Mouse (Mus musculus): ENCODE measurements around the gene Ttll13. TPM values are rescaled to one million over a fixed set of nuclear protein-coding genes. Genes with fewer than 3 reads are reported as not detected.

Ttll13 gene
- polyA plus RNA-seq, 1 experiment from 2014 or later = 2.0 TPM

DNA sequence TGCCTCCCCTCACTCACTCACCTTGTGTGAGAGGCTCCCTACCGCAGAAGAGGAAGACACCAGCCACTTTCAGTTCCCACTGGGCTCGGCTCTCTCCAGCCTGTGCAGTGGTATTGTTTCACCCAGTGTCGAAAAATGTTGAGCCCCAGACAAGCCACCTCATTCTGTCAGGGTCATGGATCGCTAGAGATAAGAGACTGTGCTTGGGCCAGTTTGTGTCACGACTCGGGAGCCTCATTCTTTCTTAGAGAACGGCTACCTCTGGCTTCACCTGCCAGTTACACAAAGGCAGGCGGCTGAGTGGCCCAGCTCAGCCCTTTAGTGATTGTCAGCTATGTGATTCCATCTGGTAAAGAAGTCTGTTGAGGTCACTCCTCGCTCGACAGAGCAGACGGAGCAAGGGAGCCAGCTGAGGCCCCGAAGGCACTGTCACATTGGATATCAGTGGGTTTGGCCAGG, 42.5 kb upstream of the Ttll13 start:
- no peaks in the 10 kb centered on the region for H3K9me3 ChIP-seq (replicated peaks)
- H3K27me3 ChIP-seq (replicated peaks) = no peaks in the 10 kb centered on the region
- ATAC-seq (ENCODE audit: low FRiP score) = no peak
- WGBS = 34% methylated on average over 12 of the region's 12 CpGs
- no peak overlapping the region for H3K27ac ChIP-seq (replicated peaks)
- no peak overlapping the region for H3K4me2 ChIP-seq
- peaks cover 89% of the 10 kb centered on the region for H3K4me1 ChIP-seq
- H3K36me3 ChIP-seq = 0 out of 2 replicates have a peak, but pooled peaks cover 6% of the 10 kb centered on the region
- H3K4me3 ChIP-seq (replicated peaks) = no peak overlapping the region
- H3K9ac ChIP-seq (replicated peaks) = no peak overlapping the region

DNA sequence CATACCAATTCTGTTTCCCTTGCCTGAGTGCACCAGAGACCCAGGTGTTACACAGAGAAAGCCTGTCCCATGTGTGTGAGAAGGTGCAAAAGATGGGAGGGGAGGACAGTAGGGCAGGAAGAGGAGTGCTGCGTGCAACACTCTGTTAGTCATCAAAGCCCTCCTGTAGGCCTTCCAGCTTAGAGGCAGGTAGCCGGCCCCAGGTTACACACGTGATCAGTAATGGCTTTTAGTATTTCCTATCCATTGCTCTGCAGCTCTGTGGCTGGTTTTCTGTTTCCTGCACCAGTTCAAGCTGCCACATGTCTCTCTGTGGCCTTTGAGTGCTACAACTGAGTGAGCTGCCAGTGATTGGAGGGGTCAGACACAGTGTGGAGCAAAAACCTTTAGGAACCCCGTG, 41.8 kb upstream of the Ttll13 start:
- no peak overlapping the region for H3K27ac ChIP-seq (replicated peaks)
- H3K9me3 ChIP-seq (replicated peaks) = no peaks in the 10 kb centered on the region
- H3K4me2 ChIP-seq = no peak overlapping the region
- peaks cover 89% of the 10 kb centered on the region for H3K4me1 ChIP-seq
- ATAC-seq (ENCODE audit: low FRiP score) = no peak
- WGBS = 81% methylated on average over 4 of the region's 4 CpGs
- no peak overlapping the region for H3K9ac ChIP-seq (replicated peaks)
- H3K4me3 ChIP-seq (replicated peaks) = no peak overlapping the region
- H3K27me3 ChIP-seq (replicated peaks) = no peaks in the 10 kb centered on the region
- 0 out of 2 replicates have a peak, but pooled peaks cover 6% of the 10 kb centered on the region for H3K36me3 ChIP-seq

DNA sequence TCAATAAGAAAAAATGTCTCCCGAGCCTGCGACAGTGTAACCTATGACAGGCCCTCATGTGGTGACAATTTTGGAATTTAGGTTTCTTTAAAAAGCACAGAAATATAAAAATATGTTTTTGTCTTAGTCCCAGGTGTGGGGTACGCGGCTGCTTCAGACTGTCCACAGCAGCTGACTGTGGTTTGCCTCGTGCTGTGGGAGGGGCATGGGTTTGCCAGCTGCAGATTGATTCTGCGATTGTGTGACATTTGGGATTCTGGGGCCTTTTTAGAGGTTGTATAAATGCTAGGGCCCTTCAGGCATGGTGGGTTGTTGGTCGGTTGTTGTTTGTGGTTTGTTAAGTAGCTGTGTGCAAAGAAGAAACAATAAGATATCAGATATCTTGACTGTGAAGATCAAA, 41.2 kb upstream of the Ttll13 start:
- ATAC-seq (ENCODE audit: low FRiP score) = no peak
- Histone ChIP-seq H3K27me3 (replicated peaks) (no peaks in the 10 kb centered on the region), H3K4me3 (replicated peaks) (no peak overlapping the region), H3K4me1 (peaks cover 86% of the 10 kb centered on the region), H3K27ac (replicated peaks) (no peak overlapping the region), H3K9ac (replicated peaks) (no peak overlapping the region), H3K36me3 (0 out of 2 replicates have a peak, but pooled peaks cover 6% of the 10 kb centered on the region), H3K4me2 (no peak overlapping the region), H3K9me3 (replicated peaks) (no peaks in the 10 kb centered on the region)
- 72% methylated on average over 7 of the region's 7 CpGs for WGBS

DNA sequence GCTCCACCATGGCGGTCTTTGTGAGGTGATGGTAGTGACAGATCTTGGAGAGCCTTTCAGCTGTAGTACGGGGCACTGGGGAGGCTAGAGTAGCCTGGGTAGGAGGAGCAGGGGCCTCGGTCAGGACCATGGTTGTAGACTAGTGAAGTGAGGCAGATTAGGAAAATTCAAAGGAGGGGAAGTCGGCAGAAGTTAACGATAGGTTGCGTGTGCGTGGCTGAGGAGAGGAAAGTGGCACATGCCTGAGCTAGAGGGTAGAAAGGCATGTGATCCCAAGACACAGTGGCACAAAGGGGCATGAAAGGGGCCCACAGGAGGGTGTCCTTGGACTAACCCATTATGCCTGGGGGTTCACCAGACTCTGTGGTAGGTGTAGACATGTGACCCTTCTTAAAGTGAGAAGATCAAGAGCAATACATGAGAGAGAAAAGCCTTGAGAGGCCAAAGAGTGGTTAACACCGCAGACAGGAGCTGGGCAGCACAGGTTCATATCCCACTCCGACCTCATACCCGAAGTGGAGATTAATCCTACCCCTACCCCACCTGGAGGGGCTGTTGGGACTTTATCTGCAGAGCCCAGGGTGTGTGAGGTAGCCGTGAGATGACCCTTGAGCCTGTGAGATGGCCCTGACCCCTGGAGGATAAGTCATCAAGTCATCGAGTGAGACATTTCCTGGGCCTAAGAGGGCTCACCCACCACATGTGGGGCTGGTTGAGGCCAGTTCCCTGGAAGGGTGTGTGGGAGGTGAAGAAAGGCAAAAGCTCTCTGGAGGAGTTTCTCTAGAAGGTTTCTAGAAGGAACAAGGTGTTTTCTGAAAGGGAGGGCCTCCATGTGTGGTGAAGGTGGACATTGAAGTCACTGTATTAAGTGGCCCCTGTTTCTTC, 40.2 kb upstream of the Ttll13 start:
- H3K4me2 ChIP-seq = no peak overlapping the region
- no peak overlapping the region for H3K9ac ChIP-seq (replicated peaks)
- 0 out of 2 replicates have a peak, but pooled peaks cover 6% of the 10 kb centered on the region for H3K36me3 ChIP-seq
- H3K4me3 ChIP-seq (replicated peaks) = no peak overlapping the region
- H3K27me3 ChIP-seq (replicated peaks) = no peaks in the 10 kb centered on the region
- no peak overlapping the region for H3K27ac ChIP-seq (replicated peaks)
- ATAC-seq (ENCODE audit: low FRiP score) = no peak
- no peaks in the 10 kb centered on the region for H3K9me3 ChIP-seq (replicated peaks)
- H3K4me1 ChIP-seq = peaks cover 78% of the 10 kb centered on the region
- 90% methylated on average over 12 of the region's 12 CpGs for WGBS

DNA sequence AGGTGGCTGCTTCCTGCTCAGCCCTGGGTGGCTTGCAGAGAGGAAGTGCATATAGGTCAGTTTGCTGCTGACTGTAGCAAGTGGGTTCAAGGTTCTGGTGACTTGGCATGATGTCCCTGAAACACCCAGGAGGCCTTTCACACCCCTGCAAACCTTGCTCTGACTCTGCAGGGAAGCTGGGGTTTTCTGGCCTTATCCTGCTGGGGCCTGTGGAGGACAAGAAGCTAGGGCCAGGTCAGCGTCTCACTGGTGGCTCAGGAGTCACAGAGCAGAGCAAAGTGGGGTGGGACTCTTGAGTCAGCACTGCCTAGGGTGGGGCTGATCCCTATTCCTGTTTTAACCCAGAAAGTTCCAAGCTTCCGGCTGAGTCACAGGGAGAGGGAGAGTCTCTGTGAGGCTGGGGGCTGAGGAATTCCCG, 38.9 kb upstream of the Ttll13 start:
- H3K36me3 ChIP-seq = 0 out of 2 replicates have a peak, but pooled peaks cover 5% of the 10 kb centered on the region
- ATAC-seq (ENCODE audit: low FRiP score) = no peak
- H3K4me1 ChIP-seq = peaks cover 69% of the 10 kb centered on the region
- H3K9ac ChIP-seq (replicated peaks) = no peak overlapping the region
- H3K4me3 ChIP-seq (replicated peaks) = no peak overlapping the region
- H3K27ac ChIP-seq (replicated peaks) = no peak overlapping the region; the same call in 1 of the 2 replicates
- no peaks in the 10 kb centered on the region for H3K27me3 ChIP-seq (replicated peaks)
- H3K9me3 ChIP-seq (replicated peaks) = no peaks in the 10 kb centered on the region
- H3K4me2 ChIP-seq = no peak overlapping the region
- WGBS = 66% methylated on average over 3 of the region's 3 CpGs

DNA sequence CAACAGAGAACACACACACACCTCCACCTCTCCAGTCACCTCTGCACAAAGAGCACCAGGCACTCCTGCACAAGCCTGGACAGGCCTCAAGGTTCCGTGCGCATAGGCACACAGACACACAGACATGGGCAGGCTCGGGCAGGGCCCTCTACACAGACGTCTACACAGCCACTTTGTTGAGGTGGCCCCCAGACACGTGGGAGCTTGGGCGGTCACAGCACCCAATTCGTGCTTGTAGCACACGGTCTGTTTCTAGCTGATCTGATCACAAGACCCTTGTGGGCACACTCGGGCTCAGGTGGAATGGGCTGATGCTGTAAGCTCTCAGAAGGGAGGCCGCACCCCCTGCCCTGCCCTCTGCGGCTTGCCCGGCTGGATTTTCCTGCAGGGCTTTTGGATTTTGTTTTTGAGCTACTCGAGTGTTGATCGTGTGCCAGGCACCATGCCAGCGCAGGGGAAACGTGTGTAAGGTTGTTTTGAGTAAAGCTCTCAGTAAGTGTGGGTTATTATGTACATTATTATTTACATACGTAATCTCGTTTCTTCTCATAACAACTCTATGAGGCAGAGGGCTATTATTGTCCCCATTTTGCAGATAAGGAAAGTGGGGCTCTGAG, 38.0 kb upstream of the Ttll13 start:
- H3K4me1 ChIP-seq = peaks cover 61% of the 10 kb centered on the region
- 66% methylated on average over 18 of the region's 18 CpGs for WGBS

DNA sequence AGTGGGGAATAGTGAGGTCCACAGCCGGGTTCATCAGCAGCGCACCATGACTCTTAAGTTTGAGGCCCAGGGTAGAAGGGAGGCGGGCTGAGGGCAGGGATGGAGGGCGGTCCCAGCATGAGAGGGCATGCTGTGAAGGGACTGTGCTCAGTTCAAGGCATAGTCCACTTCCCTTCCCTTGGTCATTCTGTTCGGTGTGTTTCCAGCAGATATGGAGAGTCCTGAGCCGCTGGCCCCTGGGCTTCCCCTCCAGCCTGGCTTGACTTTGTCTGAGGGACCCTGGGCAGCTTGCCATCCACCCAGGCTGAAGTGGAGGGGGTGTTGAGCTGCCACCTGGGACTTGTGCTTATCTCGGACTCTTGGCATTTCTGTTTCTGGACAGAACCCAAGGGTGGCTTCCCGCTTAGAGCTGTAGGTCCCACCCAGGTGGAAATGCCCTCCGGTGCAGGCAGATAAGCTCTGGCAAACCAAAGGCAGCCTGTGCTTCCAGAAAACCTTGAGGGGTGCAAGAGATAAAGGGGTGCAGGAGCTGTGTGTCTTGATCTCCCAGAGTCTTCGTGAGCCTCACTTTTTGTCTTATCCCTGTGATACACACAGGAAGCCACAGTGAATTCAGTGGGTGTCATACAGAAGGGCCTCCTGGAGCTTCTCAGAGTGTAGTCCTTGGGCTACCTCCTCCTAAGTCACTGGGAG, 37.3 kb upstream of the Ttll13 start:
- 74% methylated on average over 10 of the region's 10 CpGs for WGBS
- H3K36me3 ChIP-seq = peaks cover 13% of the 10 kb centered on the region
- H3K27ac ChIP-seq (replicated peaks) = no peak overlapping the region; the same call in 1 of the 2 replicates
- peaks cover 53% of the 10 kb centered on the region for H3K4me1 ChIP-seq
- no peaks in the 10 kb centered on the region for H3K27me3 ChIP-seq (replicated peaks)
- ATAC-seq (ENCODE audit: low FRiP score) = 0 out of 2 replicates have a peak, but pooled peaks have one; percentile 32
- H3K9me3 ChIP-seq (replicated peaks) = no peaks in the 10 kb centered on the region
- H3K4me3 ChIP-seq (replicated peaks) = no peak overlapping the region
- no peak overlapping the region for H3K4me2 ChIP-seq
- H3K9ac ChIP-seq (replicated peaks) = no peak overlapping the region

More for the DNA sequence above, 38.0 kb upstream of the Ttll13 start:
- ATAC-seq (ENCODE audit: low FRiP score) = no peak
- H3K4me2 ChIP-seq = no peak overlapping the region
- H3K9me3 ChIP-seq (replicated peaks) = no peaks in the 10 kb centered on the region
- no peak overlapping the region for H3K9ac ChIP-seq (replicated peaks)
- peaks cover 5% of the 10 kb centered on the region; the same call in 1 of the 2 replicates for H3K36me3 ChIP-seq
- H3K4me3 ChIP-seq (replicated peaks) = no peak overlapping the region
- no peak overlapping the region for H3K27ac ChIP-seq (replicated peaks)
- H3K27me3 ChIP-seq (replicated peaks) = no peaks in the 10 kb centered on the region

DNA sequence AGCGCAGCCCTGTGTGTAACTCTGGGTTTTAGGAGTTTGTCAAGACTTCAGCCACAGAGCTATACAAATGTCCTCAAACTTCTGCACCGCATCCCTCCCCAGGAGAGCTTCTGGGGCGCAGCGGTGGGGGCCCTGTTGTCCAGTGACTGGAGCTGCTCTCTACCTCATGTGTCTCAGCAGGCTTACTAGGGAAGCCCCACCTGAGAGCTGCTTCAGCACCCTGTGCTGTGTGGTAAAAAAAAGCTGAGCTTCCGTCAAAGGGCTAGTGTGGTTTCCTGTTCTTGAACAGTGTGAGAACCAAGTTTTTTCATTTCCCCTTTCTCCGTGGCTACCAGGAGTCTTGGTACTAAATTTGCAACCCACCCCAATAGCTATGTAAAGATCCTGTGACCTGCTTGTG, 36.5 kb upstream of the Ttll13 start:
- Histone ChIP-seq H3K4me1 (peaks cover 47% of the 10 kb centered on the region), H3K4me2 (no peak overlapping the region), H3K9me3 (replicated peaks) (no peaks in the 10 kb centered on the region), H3K4me3 (replicated peaks) (no peak overlapping the region), H3K27me3 (replicated peaks) (no peaks in the 10 kb centered on the region), H3K27ac (replicated peaks) (no peak overlapping the region), H3K36me3 (peaks cover 16% of the 10 kb centered on the region), H3K9ac (replicated peaks) (no peak overlapping the region)
- ATAC-seq (ENCODE audit: low FRiP score) = no peak
- WGBS = 85% methylated on average over 6 of the region's 6 CpGs

GRCm38 (mm10) chr7:80210982-80211381, 35.2 kb upstream of the Ttll13 start:
- no peak for ATAC-seq (ENCODE audit: low FRiP score)
- Histone ChIP-seq H3K27me3 (replicated peaks) (no peaks in the 10 kb centered on the region), H3K36me3 (peaks cover 16% of the 10 kb centered on the region), H3K9ac (replicated peaks) (no peak overlapping the region), H3K9me3 (replicated peaks) (no peaks in the 10 kb centered on the region), H3K4me1 (peaks cover 50% of the 10 kb centered on the region), H3K4me3 (replicated peaks) (no peak overlapping the region), H3K4me2 (no peak overlapping the region), H3K27ac (replicated peaks) (no peak overlapping the region)
- 84% methylated on average over 4 of the region's 4 CpGs for WGBS

- Histone ChIP-seq H3K36me3 (peaks cover 42% of the 10 kb centered on the region), H3K9me3 (replicated peaks) (no peaks in the 10 kb centered on the region), H3K4me2 (no peak overlapping the region), H3K4me1 (peaks cover 25% of the 10 kb centered on the region), H3K9ac (replicated peaks) (no peak overlapping the region), H3K27me3 (replicated peaks) (no peaks in the 10 kb centered on the region), H3K4me3 (replicated peaks) (no peak overlapping the region), H3K27ac (replicated peaks) (no peak overlapping the region)
- WGBS = 93% methylated on average over 7 of the region's 7 CpGs
- ATAC-seq (ENCODE audit: low FRiP score) = no peak
These were observed 32.6 kb upstream of the Ttll13 start for GRCm38 (mm10) chr7:80213604-80214003.

DNA sequence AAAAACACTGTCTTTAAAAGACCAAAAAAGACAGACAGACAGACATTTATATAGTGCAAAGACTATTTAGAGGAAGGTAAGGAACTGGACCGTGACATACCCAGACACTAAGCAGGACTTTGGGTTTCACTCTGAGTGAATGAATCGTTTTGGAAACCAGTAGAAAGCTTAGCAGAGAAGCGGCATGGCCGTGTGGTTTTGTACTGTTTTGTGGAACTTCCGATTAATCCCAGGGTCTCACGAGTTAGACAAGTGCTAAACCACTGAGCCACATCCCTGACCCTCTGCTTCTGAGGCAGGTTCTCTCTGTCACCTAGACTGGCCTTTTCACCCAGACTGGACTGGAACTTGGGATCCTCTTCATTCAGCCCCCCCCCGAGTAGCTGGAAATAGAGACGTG, 31.7 kb upstream of the Ttll13 start:
- Histone ChIP-seq H3K4me3 (replicated peaks) (no peak overlapping the region), H3K36me3 (peaks cover 50% of the 10 kb centered on the region), H3K4me1 (peaks cover 17% of the 10 kb centered on the region; the same call in 1 of the 2 replicates), H3K9ac (replicated peaks) (no peak overlapping the region), H3K9me3 (replicated peaks) (no peaks in the 10 kb centered on the region), H3K4me2 (no peak overlapping the region), H3K27me3 (replicated peaks) (no peaks in the 10 kb centered on the region), H3K27ac (replicated peaks) (no peak overlapping the region)
- WGBS = 81% methylated on average over 8 of the region's 8 CpGs
- no peak for ATAC-seq (ENCODE audit: low FRiP score)
